Mouse (Mus musculus): ENCODE data around the gene Cdk14. TPM values are rescaled to one million over a fixed set of nuclear protein-coding genes. Genes with fewer than 3 reads are reported as not detected.
"Not testable (repeated sequence)": the region's sequence is repeated elsewhere in the genome, so short reads cannot be mapped to it uniquely, and the experiment has no call there.

Gene Cdk14
- total and polyA plus RNA-seq, 2 experiments from 2014 or later = 53.0 to 63.9 TPM

DNA sequence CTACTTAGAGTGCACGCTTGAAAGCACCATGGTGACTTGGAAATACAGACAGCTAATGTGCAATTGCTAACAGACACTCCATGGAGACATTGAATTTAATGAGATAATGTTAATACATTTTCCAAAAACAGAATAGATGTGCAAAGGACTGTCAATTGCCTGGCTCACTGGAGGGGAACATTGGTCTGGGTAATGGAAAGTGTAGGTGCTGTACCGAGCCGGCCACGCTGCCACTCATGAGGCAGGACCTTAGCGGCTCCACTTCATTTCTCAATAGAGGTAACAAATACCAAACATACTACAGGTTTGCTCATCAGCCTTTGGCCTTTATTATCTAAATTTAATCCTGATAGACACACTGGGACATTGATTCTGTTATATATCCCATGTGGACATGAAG, 177.4 kb downstream of the Cdk14 start:
- ATAC-seq (no peak), DNase-seq (ENCODE audit: low spot score) (no peak)
- TF ChIP-seq CTCF (IDR thresholded peaks at IDR 0.05; ENCODE audit: low read depth) = no peak
- no peaks in the 10 kb centered on the region for H3K4me1 ChIP-seq (ENCODE audit: insufficient read depth, low read length)
- H3K27me3 ChIP-seq (ENCODE audit: insufficient read depth, low read length) = no peaks in the 10 kb centered on the region
- no peaks in the 10 kb centered on the region for H3K9me3 ChIP-seq (ENCODE audit: low read length)
- no peak overlapping the region for H3K4me3 ChIP-seq (ENCODE audit: low read length)
- 80% methylated on average over 5 of the region's 5 CpGs for WGBS
- H3K36me3 ChIP-seq (ENCODE audit: insufficient read depth, low read length) = no peaks in the 10 kb centered on the region
- no peak overlapping the region for H3K4me2 ChIP-seq (ENCODE audit: low read depth, low read length)
- no peak overlapping the region for H3K9ac ChIP-seq (replicated peaks; ENCODE audit: low read length)
- no peak overlapping the region for H3K27ac ChIP-seq

- DNase-seq (ENCODE audit: low spot score) (no peak), ATAC-seq (no peak)
- Histone ChIP-seq H3K4me3 (ENCODE audit: low read length) (no peak overlapping the region), H3K27me3 (ENCODE audit: insufficient read depth, low read length) (no peaks in the 10 kb centered on the region), H3K36me3 (ENCODE audit: insufficient read depth, low read length) (no peaks in the 10 kb centered on the region), H3K9ac (replicated peaks; ENCODE audit: low read length) (no peak overlapping the region), H3K27ac (no peak overlapping the region), H3K9me3 (ENCODE audit: low read length) (0 out of 2 replicates have a peak, but pooled peaks cover 4% of the 10 kb centered on the region), H3K4me2 (ENCODE audit: low read depth, low read length) (no peak overlapping the region), H3K4me1 (ENCODE audit: insufficient read depth, low read length) (no peaks in the 10 kb centered on the region)
- 82% methylated on average over 6 of the region's 6 CpGs for WGBS
- TF ChIP-seq CTCF (IDR thresholded peaks at IDR 0.05; ENCODE audit: low read depth) = no peak
Measured at GRCm38 (mm10) chr5:5241088-5241487, 179.0 kb downstream of the Cdk14 start.

DNA sequence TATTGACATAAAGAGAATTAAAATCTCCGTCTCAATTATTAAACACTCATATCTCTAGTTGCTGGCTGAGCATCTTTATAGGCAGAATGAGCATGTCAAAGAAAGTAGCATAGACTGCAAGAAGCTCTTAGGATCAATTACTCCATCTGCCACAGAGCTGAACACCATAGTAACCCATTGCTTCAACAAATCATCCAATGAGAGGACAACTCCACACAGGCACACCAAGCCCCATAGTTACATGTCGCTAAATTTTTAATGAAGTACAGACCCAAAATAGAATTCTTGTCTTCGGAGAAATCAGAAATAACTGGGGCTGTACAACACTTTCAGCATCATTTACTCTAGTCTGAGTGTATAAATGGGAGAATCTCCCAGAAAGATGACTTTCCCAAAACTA, 180.0 kb downstream of the Cdk14 start:
- DNase-seq (ENCODE audit: low spot score) = no peak
- no peak overlapping the region for H3K9ac ChIP-seq (replicated peaks; ENCODE audit: low read length)

DNA sequence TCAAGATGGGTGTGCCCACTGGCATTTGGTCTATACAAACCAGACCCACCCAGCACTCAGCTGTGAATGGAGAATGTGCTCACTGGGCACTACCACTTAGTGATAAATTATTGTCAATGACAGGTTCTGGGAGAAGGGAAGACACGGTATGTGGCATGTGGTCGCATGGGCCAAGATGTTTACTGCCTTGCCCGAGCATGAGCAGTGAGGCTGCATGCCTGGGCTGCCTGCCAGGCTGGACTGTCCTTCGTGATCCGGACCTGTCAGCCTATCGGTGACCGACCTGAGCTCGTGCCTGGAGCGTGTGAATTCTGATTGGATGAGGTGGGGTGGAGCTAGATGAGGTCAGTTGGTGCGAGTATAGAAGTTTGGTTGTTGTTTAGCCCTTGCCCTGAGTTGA, 185.2 kb downstream of the Cdk14 start:
- H3K36me3 ChIP-seq (ENCODE audit: insufficient read depth, low read length); DNase-seq (ENCODE audit: low spot score); H3K27ac ChIP-seq; H3K9ac ChIP-seq (replicated peaks; ENCODE audit: low read length); H3K4me1 ChIP-seq (ENCODE audit: insufficient read depth, low read length); H3K4me2 ChIP-seq (ENCODE audit: low read depth, low read length); ATAC-seq; H3K27me3 ChIP-seq (ENCODE audit: insufficient read depth, low read length); H3K9me3 ChIP-seq (ENCODE audit: low read length); H3K4me3 ChIP-seq (ENCODE audit: low read length): not testable (repeated sequence)
- WGBS = 90% methylated on average over 10 of the region's 10 CpGs

More for the DNA sequence above, 180.0 kb downstream of the Cdk14 start:
- ATAC-seq = no peak
- TF ChIP-seq CTCF (IDR thresholded peaks at IDR 0.05; ENCODE audit: low read depth) = no peak
- H3K27ac ChIP-seq = no peak overlapping the region
- H3K36me3 ChIP-seq (ENCODE audit: insufficient read depth, low read length) = no peaks in the 10 kb centered on the region
- H3K9me3 ChIP-seq (ENCODE audit: low read length) = 0 out of 2 replicates have a peak, but pooled peaks cover 4% of the 10 kb centered on the region
- H3K4me2 ChIP-seq (ENCODE audit: low read depth, low read length) = no peak overlapping the region
- no peak overlapping the region for H3K4me3 ChIP-seq (ENCODE audit: low read length)
- H3K4me1 ChIP-seq (ENCODE audit: insufficient read depth, low read length) = no peaks in the 10 kb centered on the region
- H3K27me3 ChIP-seq (ENCODE audit: insufficient read depth, low read length) = no peaks in the 10 kb centered on the region
- WGBS = 85% methylated on average over 3 of the region's 3 CpGs

GRCm38 (mm10) chr5:5226966-5227365, 193.1 kb downstream of the Cdk14 start:
- H3K4me2 ChIP-seq (ENCODE audit: low read depth, low read length) = no peak overlapping the region
- ATAC-seq (no peak), DNase-seq (ENCODE audit: low spot score) (no peak)
- no peak overlapping the region for H3K4me3 ChIP-seq (ENCODE audit: low read length)
- H3K4me1 ChIP-seq (ENCODE audit: insufficient read depth, low read length) = no peaks in the 10 kb centered on the region
- no peaks in the 10 kb centered on the region for H3K36me3 ChIP-seq (ENCODE audit: insufficient read depth, low read length)
- H3K9ac ChIP-seq (replicated peaks; ENCODE audit: low read length) = no peak overlapping the region
- no peak for TF ChIP-seq CTCF (IDR thresholded peaks at IDR 0.05; ENCODE audit: low read depth)
- H3K27me3 ChIP-seq (ENCODE audit: insufficient read depth, low read length) = no peaks in the 10 kb centered on the region
- no peaks in the 10 kb centered on the region for H3K9me3 ChIP-seq (ENCODE audit: low read length)
- no peak overlapping the region for H3K27ac ChIP-seq
- 94% methylated on average over 4 of the region's 4 CpGs for WGBS

DNA sequence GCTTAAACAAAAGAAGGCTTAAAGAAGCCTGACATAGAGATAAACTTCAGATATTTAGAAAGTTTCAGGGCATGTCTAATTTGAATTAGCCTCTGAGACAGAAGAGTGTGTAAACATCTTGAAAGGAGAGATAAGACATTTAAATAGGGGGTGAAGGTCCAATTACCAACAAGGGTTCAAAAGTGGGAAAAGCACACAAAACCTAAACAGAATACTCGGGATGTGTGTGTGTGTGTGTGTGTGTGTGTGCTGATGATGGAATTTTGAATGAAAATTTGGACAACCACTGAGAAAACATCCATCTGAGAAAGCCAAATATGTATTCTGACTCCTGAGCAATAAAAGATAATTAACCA, 208.4 kb downstream of the Cdk14 start:
- DNase-seq (ENCODE audit: low spot score) (no peak), ATAC-seq (no peak)
- WGBS = 74% methylated on average over 1 of the region's 1 CpGs
- Histone ChIP-seq H3K27me3 (ENCODE audit: insufficient read depth, low read length) (no peaks in the 10 kb centered on the region), H3K4me2 (ENCODE audit: low read depth, low read length) (no peak overlapping the region), H3K4me3 (ENCODE audit: low read length) (no peak overlapping the region), H3K9ac (replicated peaks; ENCODE audit: low read length) (no peak overlapping the region), H3K27ac (no peak overlapping the region), H3K4me1 (ENCODE audit: insufficient read depth, low read length) (no peaks in the 10 kb centered on the region), H3K9me3 (ENCODE audit: low read length) (no peaks in the 10 kb centered on the region), H3K36me3 (ENCODE audit: insufficient read depth, low read length) (no peaks in the 10 kb centered on the region)
- no peak for TF ChIP-seq CTCF (IDR thresholded peaks at IDR 0.05; ENCODE audit: low read depth)

DNA sequence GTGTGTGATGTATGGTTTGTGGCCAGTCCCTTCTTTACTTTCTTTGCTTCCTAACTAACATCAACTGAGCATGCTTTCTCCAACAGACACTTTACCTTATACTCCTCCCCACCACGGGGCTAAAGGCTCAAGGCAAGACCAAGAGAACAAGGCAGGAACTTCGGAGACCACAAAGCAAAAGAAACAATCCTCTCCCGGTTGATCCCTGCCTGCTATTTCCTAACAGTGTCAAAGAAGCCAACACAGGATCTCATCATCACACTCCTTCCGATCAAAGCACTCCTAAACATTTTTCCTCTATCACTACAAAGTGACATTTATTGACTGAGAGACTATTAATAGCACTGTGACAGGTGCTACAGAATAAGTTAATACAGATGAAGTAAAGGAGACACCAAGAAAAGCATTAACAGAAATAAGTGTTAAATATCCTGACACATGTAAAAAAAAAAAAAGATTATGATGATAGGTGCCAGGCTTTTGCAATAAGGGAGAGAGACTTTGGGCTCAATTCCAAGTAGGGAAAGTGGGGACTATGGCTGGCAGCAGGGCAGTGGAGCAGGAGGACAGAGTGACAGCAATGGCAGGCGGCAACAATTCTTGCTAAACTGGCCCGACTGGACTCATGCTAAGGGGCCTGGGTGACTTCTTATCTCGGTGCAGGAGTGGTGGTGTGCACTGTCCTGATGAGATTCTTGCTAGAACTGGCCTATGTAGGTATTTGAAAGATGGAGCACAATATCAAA, 208.9 kb downstream of the Cdk14 start:
- WGBS = 59% methylated on average over 7 of the region's 7 CpGs
- Histone ChIP-seq H3K27me3 (ENCODE audit: insufficient read depth, low read length) (no peaks in the 10 kb centered on the region), H3K36me3 (ENCODE audit: insufficient read depth, low read length) (no peaks in the 10 kb centered on the region), H3K9me3 (ENCODE audit: low read length) (no peaks in the 10 kb centered on the region), H3K4me2 (ENCODE audit: low read depth, low read length) (no peak overlapping the region), H3K9ac (replicated peaks; ENCODE audit: low read length) (no peak overlapping the region), H3K4me1 (ENCODE audit: insufficient read depth, low read length) (no peaks in the 10 kb centered on the region), H3K4me3 (ENCODE audit: low read length) (no peak overlapping the region), H3K27ac (no peak overlapping the region)
- no peak for DNase-seq (ENCODE audit: low spot score)
- TF ChIP-seq CTCF (IDR thresholded peaks at IDR 0.05; ENCODE audit: low read depth) = no peak
- no peak for ATAC-seq
